Mouse (Mus musculus) adrenal gland (tissue): ENCODE data around the gene Zfp451.

Experiments used
- intact Hi-C: fragments of 180-260 bp; cut with DNase I; formaldehyde crosslinking; loops from one replicate; pipeline ENCODE4 v1.15.1; 2025

Gene Zfp451

GRCm38 (mm10) chr1:33721020-33721419 is 93.4 kb downstream of the Zfp451 start:
- intact Hi-C loops, result no loop called here

- intact Hi-C loops, result no loop called here
Observed at GRCm38 (mm10) chr1:33720231-33720630, 94.2 kb downstream of the Zfp451 start.

GRCm38 (mm10) chr1:33719733-33720225 is 94.6 kb downstream of the Zfp451 start, which contains the start of gene Rab23:
TSS of gene Rab23 (plus strand) at chr1:33719887.
- intact Hi-C loops, result no loop called here

GRCm38 (mm10) chr1:33717636-33718035 is 96.8 kb downstream of the Zfp451 start:
- intact Hi-C loops, result no loop called here

GRCm38 (mm10) chr1:33714796-33715195 is 99.6 kb downstream of the Zfp451 start:
- intact Hi-C loops, result no loop called here

- intact Hi-C loops, result no loop called here
Observed at GRCm38 (mm10) chr1:33712026-33712425, 102.4 kb downstream of the Zfp451 start.
